Comparison of ENCODE assay signal across 27 mouse cellular contexts in the genomic region with DNA sequence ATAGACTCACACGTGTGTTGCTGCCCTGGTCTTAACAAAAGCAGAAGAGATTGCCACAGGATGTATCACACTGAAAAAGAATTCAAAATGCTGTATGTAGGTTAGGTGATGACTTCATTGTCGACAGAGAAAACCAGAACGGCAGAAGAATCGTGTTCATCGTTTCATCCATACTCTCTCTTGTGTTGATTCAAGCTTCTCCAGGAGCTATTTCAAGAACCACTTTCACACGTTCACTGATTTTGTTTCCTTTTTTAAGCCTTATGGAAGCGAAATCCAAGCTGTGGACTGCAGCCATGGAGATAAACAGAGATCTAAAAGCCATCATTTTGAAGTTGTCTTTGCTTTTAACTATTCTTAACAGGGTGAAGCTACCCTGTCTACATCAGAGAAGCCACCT.
A peak's percentile ranks its signal among the peaks of the same experiment; 100 is the strongest.
DNase-seq lines count a peak whose midpoint lies in the region; ATAC-seq and TF ChIP-seq lines count a peak whose summit lies in the region.
"Had no signal": no experiment of that assay in that cellular context is flagged by ENCODE, and none has a peak within 500 bp of the region (broad histone marks: within the 10 kb centered on the region; RNA-seq: fewer than 3 reads in every experiment).

No protein-coding gene starts in this region.

- DNase-seq in forebrain, embryonic 10.5 days (ENCODE audit: extremely low spot score, low spot score) = no peak
- DNase-seq in right cerebral cortex, adult 18-20 months = peak; percentile 18
- no peak for DNase-seq in right cerebral cortex, postnatal 14 days
- DNase-seq in left cerebral cortex, postnatal 14 days (ENCODE audit: low spot score in 2 of 2) = peak; percentile 16 to 80
- peak; percentile 88 for DNase-seq in telencephalon, adult 2 months (ENCODE audit: low read depth, low spot score)
- no peak for DNase-seq in thymus, postnatal 14 days
- no peak for DNase-seq in midbrain, postnatal 0 days (ENCODE audit: low spot score)
- DNase-seq: adrenal gland, postnatal 25 days; cerebellum, adult 18-20 months; cerebellum, postnatal 25 days; heart, postnatal 36 days; kidney, adult 18-20 months; kidney, postnatal 4 days; layer of hippocampus, adult 9-11 months; lung, postnatal 36 days; spleen, adult 18-20 months had no signal

- H3K4me1 ChIP-seq in forebrain, embryonic 15.5 days = no peaks in the 10 kb centered on the region
- no peaks in the 10 kb centered on the region for H3K4me1 ChIP-seq in forebrain, embryonic 10.5 days
- H3K4me1 ChIP-seq in midbrain, postnatal 0 days (ENCODE audit: insufficient read depth, low read length) = no peaks in the 10 kb centered on the region
- H3K4me1 ChIP-seq: embryonic facial prominence, embryonic 15.5 days; heart, embryonic 15.5 days; limb, embryonic 15.5 days; liver, embryonic 15.5 days; lung, embryonic 15.5 days; megakaryocyte, embryonic 14.5 days; midbrain, embryonic 13.5 days had no signal

- no peak overlapping the region for H3K4me3 ChIP-seq in forebrain, embryonic 15.5 days
- H3K4me3 ChIP-seq in forebrain, embryonic 10.5 days = no peak overlapping the region
- no peak overlapping the region for H3K4me3 ChIP-seq in midbrain, postnatal 0 days (ENCODE audit: low read depth, low read length)
- H3K4me3 ChIP-seq: embryonic facial prominence, embryonic 15.5 days; heart, embryonic 15.5 days; limb, embryonic 15.5 days; liver, embryonic 15.5 days; lung, embryonic 15.5 days; megakaryocyte, embryonic 14.5 days; midbrain, embryonic 13.5 days had no signal

- TF ChIP-seq CTCF in midbrain, postnatal 0 days (IDR thresholded peaks at IDR 0.05) = no peak

- no peak overlapping the region for H3K9ac ChIP-seq in forebrain, embryonic 15.5 days (replicated peaks)
- no peak overlapping the region for H3K9ac ChIP-seq in midbrain, postnatal 0 days (replicated peaks; ENCODE audit: low read length, poor library complexity, severe bottlenecking)
- H3K9ac ChIP-seq: embryonic facial prominence, embryonic 15.5 days; heart, embryonic 15.5 days; hindbrain, embryonic 14.5 days; limb, embryonic 15.5 days; liver, embryonic 15.5 days; lung, embryonic 15.5 days; midbrain, embryonic 13.5 days had no signal

- no peaks in the 10 kb centered on the region for H3K27me3 ChIP-seq in forebrain, embryonic 15.5 days
- no peaks in the 10 kb centered on the region for H3K27me3 ChIP-seq in forebrain, embryonic 10.5 days (ENCODE audit: poor library complexity, severe bottlenecking)
- no peaks in the 10 kb centered on the region for H3K27me3 ChIP-seq in midbrain, postnatal 0 days (ENCODE audit: insufficient read depth, low read length)
- H3K27me3 ChIP-seq: embryonic facial prominence, embryonic 15.5 days; heart, embryonic 15.5 days; limb, embryonic 15.5 days; liver, embryonic 15.5 days; lung, embryonic 15.5 days; megakaryocyte, embryonic 14.5 days; midbrain, embryonic 13.5 days had no signal

- no peak overlapping the region for H3K27ac ChIP-seq in forebrain, embryonic 15.5 days (replicated peaks)
- H3K27ac ChIP-seq in forebrain, embryonic 10.5 days = no peak overlapping the region
- no peak overlapping the region for H3K27ac ChIP-seq in midbrain, postnatal 0 days (ENCODE audit: low read depth, low read length)
- H3K27ac ChIP-seq: embryonic facial prominence, embryonic 15.5 days; heart, embryonic 15.5 days; hindbrain, embryonic 14.5 days; limb, embryonic 15.5 days; liver, embryonic 15.5 days; lung, embryonic 15.5 days; midbrain, embryonic 13.5 days had no signal

- intact Hi-C loops in left cerebral cortex, postnatal 14 days (cut with DNase I) = loop anchor here (10.0 kb wide), 1 partner anchor 137 kb away; no protein-coding TSS in a partner anchor

- 0 out of 2 replicates have a peak, but pooled peaks have one; percentile 41 for ATAC-seq in forebrain, embryonic 15.5 days (replicated peaks)
- ATAC-seq in midbrain, postnatal 0 days (ENCODE audit: low FRiP score) = no peak
- ATAC-seq: CD4-positive, CD25-positive, alpha-beta regulatory T cell, adult 4 months; inflammation-experienced regulatory T-cells, adult 6 months; midbrain, embryonic 13.5 days had no signal

- H3K9me3 ChIP-seq in forebrain, embryonic 15.5 days = no peaks in the 10 kb centered on the region
- no peaks in the 10 kb centered on the region for H3K9me3 ChIP-seq in forebrain, embryonic 10.5 days
- H3K9me3 ChIP-seq in midbrain, postnatal 0 days (ENCODE audit: low read length) = no peaks in the 10 kb centered on the region
- H3K9me3 ChIP-seq: embryonic facial prominence, embryonic 15.5 days; heart, embryonic 15.5 days; limb, embryonic 15.5 days; liver, embryonic 15.5 days; lung, embryonic 15.5 days; megakaryocyte, embryonic 14.5 days; midbrain, embryonic 13.5 days had no signal

- 75% methylated on average over 7 of the region's 7 CpGs for WGBS in forebrain, embryonic 15.5 days
- 88% methylated on average over 7 of the region's 7 CpGs for WGBS in forebrain, embryonic 10.5 days
- 73% methylated on average over 7 of the region's 7 CpGs for WGBS in midbrain, postnatal 0 days

- no peak overlapping the region for H3K4me2 ChIP-seq in forebrain, embryonic 15.5 days (replicated peaks)
- no peak overlapping the region for H3K4me2 ChIP-seq in midbrain, postnatal 0 days (ENCODE audit: low read depth, low read length, poor library complexity, severe bottlenecking)
- H3K4me2 ChIP-seq: embryonic facial prominence, embryonic 15.5 days; heart, embryonic 15.5 days; hindbrain, embryonic 14.5 days; limb, embryonic 15.5 days; liver, embryonic 15.5 days; lung, embryonic 15.5 days; midbrain, embryonic 13.5 days had no signal

- H3K36me3 ChIP-seq in forebrain, embryonic 15.5 days = no peaks in the 10 kb centered on the region
- H3K36me3 ChIP-seq in forebrain, embryonic 10.5 days (replicated peaks) = no peaks in the 10 kb centered on the region
- H3K36me3 ChIP-seq in midbrain, postnatal 0 days (ENCODE audit: insufficient read depth, low read length) = no peaks in the 10 kb centered on the region
- H3K36me3 ChIP-seq: embryonic facial prominence, embryonic 15.5 days; heart, embryonic 15.5 days; limb, embryonic 15.5 days; liver, embryonic 15.5 days; lung, embryonic 15.5 days; midbrain, embryonic 13.5 days had no signal

Comparison
In these comparisons a context has a peak if more than half of its experiments do, and no peak if none do; other contexts are left out.
1. DNase-seq: peak in right cerebral cortex, adult 18-20 months (single experiment), left cerebral cortex, postnatal 14 days (2 of 2) and telencephalon, adult 2 months (single experiment); none in forebrain, embryonic 10.5 days (single experiment), right cerebral cortex, postnatal 14 days (single experiment), thymus, postnatal 14 days (single experiment) and midbrain, postnatal 0 days (single experiment).